Mouse (Mus musculus) embryonic facial prominence, embryonic 15.5 days (tissue): ENCODE results near the gene Tex37. TPM values are rescaled to one million over a fixed set of nuclear protein-coding genes. Genes with fewer than 3 reads are reported as not detected.

Experiments used
- ATAC-seq: fragments of 200-750 bp; cut with Nextera tagmentation; 2 replicates; pipeline ENCODE4 v1.8.0; 2017; ENCODE audit warnings: low read depth, moderate TSS enrichment; ENCODE audit not compliant: insufficient number of reproducible peaks, low FRiP score, low TSS enrichment
- H3K27ac ChIP-seq: fragments of 300-500 bp; sonication (generic); replicated peaks from 2 replicates; pipeline ENCODE4 v1.5.1; 2015; ENCODE audit warnings: mild to moderate bottlenecking, inconsistent platforms
- H3K27me3 ChIP-seq: fragments of 300-500 bp; sonication (generic); 2 replicates; pipeline ENCODE4 v1.6.1; 2015; ENCODE audit warnings: inconsistent platforms
- H3K36me3 ChIP-seq: fragments of 300-500 bp; sonication (generic); 2 replicates; pipeline ENCODE4 v1.6.1; 2015; ENCODE audit warnings: mild to moderate bottlenecking, inconsistent platforms
- H3K4me1 ChIP-seq: fragments of 300-500 bp; sonication (generic); 2 replicates; pipeline ENCODE4 v1.6.1; 2015; ENCODE audit warnings: inconsistent platforms
- H3K4me2 ChIP-seq: fragments of 300-500 bp; sonication (generic); replicated peaks from 2 replicates; pipeline ENCODE4 v1.6.1; 2015; ENCODE audit warnings: mild to moderate bottlenecking, inconsistent platforms
- H3K4me3 ChIP-seq: fragments of 300-500 bp; sonication (generic); replicated peaks from 2 replicates; pipeline ENCODE4 v1.5.1; 2015; ENCODE audit warnings: mild to moderate bottlenecking, inconsistent platforms
- H3K9ac ChIP-seq: fragments of 300-500 bp; sonication (generic); 2 replicates; pipeline ENCODE4 v1.6.1; 2015; ENCODE audit warnings: inconsistent platforms
- H3K9me3 ChIP-seq: fragments of 300-500 bp; sonication (generic); replicated peaks from 2 replicates; pipeline ENCODE4 v1.6.1; 2016; ENCODE audit warnings: inconsistent platforms
- WGBS: fragments of 180-500 bp; shearing (Covaris S2); methylation state at CpG from one replicate; pipeline ENCODE4 v1.1.7; 2015; 5-methylcytosine and 5-hydroxymethylcytosine counted together
- polyA plus RNA-seq: library from polyadenylated mRNA; unstranded; fragments of >200 nt; fragmentation: Nextera tagmentation; extraction: Ambion mirVana; gene quantifications from 2 replicates; pipeline ENCODE4 v1.2.1, GENCODE M21; 2015

Tex37 gene
- polyA plus RNA-seq, 1 experiment from 2014 or later = not detected

DNA sequence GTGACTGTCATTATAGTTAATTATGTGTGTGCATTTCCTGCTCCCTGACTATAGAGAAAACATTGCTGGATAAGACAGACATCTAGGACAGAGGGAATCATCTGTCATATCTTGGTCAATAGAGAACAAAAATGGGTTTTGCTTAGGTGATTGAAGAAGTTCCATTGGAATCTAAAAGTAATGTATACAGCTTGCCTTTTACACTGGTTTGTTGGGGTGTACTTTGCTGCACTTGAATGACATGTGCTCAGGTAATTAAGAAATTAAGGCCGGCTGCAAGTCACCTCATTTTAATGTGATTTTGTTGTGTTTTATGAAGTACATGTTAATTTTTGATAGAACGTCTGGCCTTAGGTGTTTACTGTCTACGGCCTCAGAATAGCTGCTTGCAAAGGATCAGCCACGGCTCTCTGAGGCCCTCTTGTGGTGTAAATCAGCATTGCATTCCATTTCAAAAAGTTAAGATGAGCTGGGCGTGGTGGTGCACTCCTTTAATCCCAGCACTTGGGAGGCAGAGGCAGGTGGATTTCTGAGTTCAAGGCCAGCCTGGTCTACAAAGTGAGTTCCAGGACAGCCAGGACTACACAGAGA is 37.9 kb downstream of the Tex37 start:
- H3K4me1 ChIP-seq = no peaks in the 10 kb centered on the region
- ATAC-seq = no peak
- H3K27ac ChIP-seq = no peak overlapping the region
- no peak overlapping the region for H3K4me3 ChIP-seq
- no peaks in the 10 kb centered on the region for H3K27me3 ChIP-seq
- H3K9me3 ChIP-seq = no peaks in the 10 kb centered on the region
- peaks cover 50% of the 10 kb centered on the region for H3K36me3 ChIP-seq
- H3K9ac ChIP-seq = no peak overlapping the region
- H3K4me2 ChIP-seq = no peak overlapping the region
- WGBS = 12% methylated on average over 5 of the region's 5 CpGs

- ATAC-seq = no peak
- no peak overlapping the region for H3K9ac ChIP-seq
Observed at GRCm38 (mm10) chr6:70875017-70875416, 43.7 kb downstream of the Tex37 start.

GRCm38 (mm10) chr6:70874035-70874775 is 44.5 kb downstream of the Tex37 start:
- Histone ChIP-seq H3K4me2 (no peak overlapping the region), H3K9ac (no peak overlapping the region), H3K4me1 (no peaks in the 10 kb centered on the region), H3K36me3 (peaks cover 7% of the 10 kb centered on the region; the same call in 1 of the 2 replicates), H3K9me3 (no peaks in the 10 kb centered on the region), H3K4me3 (no peak overlapping the region), H3K27me3 (no peaks in the 10 kb centered on the region), H3K27ac (no peak overlapping the region)
- WGBS = 72% methylated on average over 5 of the region's 5 CpGs
- ATAC-seq = no peak

More at GRCm38 (mm10) chr6:70875017-70875416, 43.7 kb downstream of the Tex37 start:
- Histone ChIP-seq H3K9me3 (no peaks in the 10 kb centered on the region), H3K4me2 (no peak overlapping the region), H3K4me3 (no peak overlapping the region), H3K27ac (no peak overlapping the region), H3K27me3 (no peaks in the 10 kb centered on the region), H3K4me1 (no peaks in the 10 kb centered on the region), H3K36me3 (peaks cover 13% of the 10 kb centered on the region; the same call in 1 of the 2 replicates)
- 95% methylated on average over 1 of the region's 1 CpGs for WGBS

- WGBS = 62% methylated on average over 7 of the region's 7 CpGs
- H3K9me3 ChIP-seq = no peaks in the 10 kb centered on the region
- H3K27ac ChIP-seq = no peak overlapping the region
- no peaks in the 10 kb centered on the region for H3K27me3 ChIP-seq
- ATAC-seq = no peak
- no peaks in the 10 kb centered on the region for H3K36me3 ChIP-seq
- H3K4me3 ChIP-seq = no peak overlapping the region
- H3K4me1 ChIP-seq = no peaks in the 10 kb centered on the region
- H3K9ac ChIP-seq = no peak overlapping the region
- no peak overlapping the region for H3K4me2 ChIP-seq
Observed at GRCm38 (mm10) chr6:70872570-70872969, 46.2 kb downstream of the Tex37 start.

- Histone ChIP-seq H3K4me2 (no peak overlapping the region), H3K27ac (no peak overlapping the region), H3K9ac (no peak overlapping the region), H3K27me3 (no peaks in the 10 kb centered on the region), H3K9me3 (no peaks in the 10 kb centered on the region), H3K36me3 (no peaks in the 10 kb centered on the region), H3K4me3 (no peak overlapping the region), H3K4me1 (no peaks in the 10 kb centered on the region)
- WGBS = 65% methylated on average over 10 of the region's 10 CpGs
- ATAC-seq = no peak
Observed at GRCm38 (mm10) chr6:70872128-70872527, 46.6 kb downstream of the Tex37 start.

DNA sequence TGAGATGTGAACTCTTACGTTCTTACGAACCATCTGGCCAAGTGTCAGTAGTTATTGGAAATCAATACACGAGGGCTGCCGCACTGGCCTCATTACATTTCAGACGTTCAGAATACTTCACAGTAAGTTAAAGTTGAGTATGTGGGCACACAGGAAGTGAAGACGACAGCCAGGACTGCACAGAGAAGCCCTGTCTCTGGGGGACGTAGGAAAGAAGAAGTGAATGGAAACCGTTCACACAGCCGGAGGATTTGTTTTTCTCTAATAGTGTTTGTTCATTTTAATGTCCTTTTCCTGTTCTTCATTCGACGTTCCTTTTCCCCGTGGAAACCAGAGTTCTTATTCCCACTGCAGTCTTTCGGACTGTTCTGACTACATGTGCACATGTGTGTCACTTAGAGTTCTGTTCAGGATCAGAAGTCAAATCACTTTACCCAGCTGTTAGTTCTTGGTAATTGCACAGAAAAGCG is 47.2 kb downstream of the Tex37 start:
- H3K36me3 ChIP-seq = no peaks in the 10 kb centered on the region
- WGBS = 52% methylated on average over 14 of the region's 14 CpGs
- H3K9me3 ChIP-seq = no peaks in the 10 kb centered on the region
- H3K4me2 ChIP-seq = no peak overlapping the region
- H3K27ac ChIP-seq = no peak overlapping the region
- ATAC-seq = no peak
- no peak overlapping the region for H3K4me3 ChIP-seq
- H3K27me3 ChIP-seq = no peaks in the 10 kb centered on the region
- H3K4me1 ChIP-seq = no peaks in the 10 kb centered on the region
- no peak overlapping the region for H3K9ac ChIP-seq

GRCm38 (mm10) chr6:70867297-70867696 is 51.4 kb downstream of the Tex37 start:
- Histone ChIP-seq H3K4me3 (no peak overlapping the region), H3K27ac (no peak overlapping the region), H3K9me3 (no peaks in the 10 kb centered on the region), H3K4me2 (no peak overlapping the region), H3K4me1 (no peaks in the 10 kb centered on the region), H3K9ac (no peak overlapping the region), H3K36me3 (no peaks in the 10 kb centered on the region), H3K27me3 (no peaks in the 10 kb centered on the region)
- 90% methylated on average over 9 of the region's 9 CpGs for WGBS
- no peak for ATAC-seq

DNA sequence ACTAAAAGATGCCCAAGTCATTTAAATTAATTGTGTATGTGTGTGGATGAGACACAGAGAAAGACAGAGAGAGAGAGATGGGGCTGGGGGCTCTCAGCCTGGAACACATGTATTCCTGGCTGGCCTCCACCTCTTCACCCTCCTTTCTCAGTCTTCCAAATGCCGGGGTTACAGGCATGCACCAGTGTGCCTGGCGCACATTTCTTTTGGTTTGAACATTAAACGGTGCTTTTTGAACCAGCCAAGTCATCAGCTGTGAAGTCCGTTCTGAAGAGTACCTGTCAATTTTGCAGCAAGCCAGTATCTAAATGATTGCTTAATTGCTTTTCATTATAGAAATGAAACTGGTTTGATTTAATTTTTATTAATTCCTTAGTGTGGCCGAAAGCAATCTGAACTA is 52.0 kb downstream of the Tex37 start:
- Histone ChIP-seq H3K4me2 (no peak overlapping the region), H3K4me1 (no peaks in the 10 kb centered on the region), H3K9me3 (no peaks in the 10 kb centered on the region), H3K36me3 (no peaks in the 10 kb centered on the region), H3K27ac (no peak overlapping the region), H3K9ac (no peak overlapping the region), H3K27me3 (no peaks in the 10 kb centered on the region), H3K4me3 (no peak overlapping the region)
- ATAC-seq = no peak
- 69% methylated on average over 5 of the region's 5 CpGs for WGBS

GRCm38 (mm10) chr6:70864285-70864684 is 54.4 kb downstream of the Tex37 start:
- Histone ChIP-seq H3K9ac (no peak overlapping the region), H3K36me3 (peaks cover 5% of the 10 kb centered on the region), H3K4me2 (no peak overlapping the region), H3K27ac (no peak overlapping the region), H3K4me1 (no peaks in the 10 kb centered on the region), H3K27me3 (no peaks in the 10 kb centered on the region), H3K4me3 (no peak overlapping the region), H3K9me3 (no peaks in the 10 kb centered on the region)
- WGBS = 82% methylated on average over 6 of the region's 6 CpGs
- ATAC-seq = no peak

Other genes with a start within 250 kb of the Tex37 start
- gene Rpia, start 126.7 kb downstream of the Tex37 start, polyA plus RNA-seq = 2.9 and 3.2 TPM in 2 replicates
- 14.2 and 14.3 TPM in 2 replicates for gene Eif2ak3, start 74.4 kb downstream of the Tex37 start, polyA plus RNA-seq
- 2.0 and 2.1 TPM in 2 replicates for gene Foxi3, start 37.6 kb upstream of the Tex37 start, polyA plus RNA-seq
- 7.1 and 8.3 TPM in 2 replicates for gene Thnsl2, start 225.5 kb upstream of the Tex37 start, polyA plus RNA-seq